Mouse (Mus musculus) heart, embryonic 11.5 days (tissue): ENCODE results near the gene Gm17428. TPM values are rescaled to one million over a fixed set of nuclear protein-coding genes. Genes with fewer than 3 reads are reported as not detected.

ENCODE experiments used
- ATAC-seq: fragments of 200-750 bp; cut with Nextera tagmentation; replicated peaks from 2 replicates; pipeline ENCODE4 v1.8.0; 2017; ENCODE audit warnings: moderate library complexity; ENCODE audit not compliant: insufficient number of reproducible peaks, low FRiP score, low TSS enrichment
- H3K27ac ChIP-seq: fragments of 300-500 bp; sonication (generic); 2 replicates; pipeline ENCODE4 v1.5.1; 2014; ENCODE audit warnings: mild to moderate bottlenecking, low read depth, low read length
- H3K27me3 ChIP-seq: fragments of 300-500 bp; sonication (generic); 2 replicates; pipeline ENCODE4 v1.6.1; 2014; ENCODE audit warnings: mild to moderate bottlenecking, low read length, mixed read lengths; ENCODE audit not compliant: control insufficient read depth, insufficient read depth
- H3K36me3 ChIP-seq: fragments of 300-500 bp; sonication (generic); 2 replicates; pipeline ENCODE4 v1.6.1; 2014; ENCODE audit warnings: mild to moderate bottlenecking, low read length, moderate library complexity, mixed read lengths; ENCODE audit not compliant: control insufficient read depth, insufficient read depth
- H3K4me1 ChIP-seq: fragments of 300-500 bp; sonication (generic); 2 replicates; pipeline ENCODE4 v1.6.1; 2014; ENCODE audit warnings: low read length; ENCODE audit not compliant: control insufficient read depth, insufficient read depth
- H3K4me2 ChIP-seq: fragments of 300-500 bp; sonication (generic); 2 replicates; pipeline ENCODE4 v1.6.1; 2014; ENCODE audit warnings: mild to moderate bottlenecking, moderate library complexity
- H3K4me3 ChIP-seq: fragments of 300-500 bp; sonication (generic); 2 replicates; pipeline ENCODE4 v1.5.1; 2014; ENCODE audit warnings: low read depth, low read length
- H3K9ac ChIP-seq: fragments of 300-500 bp; sonication (generic); 2 replicates; pipeline ENCODE4 v1.6.1; 2014; ENCODE audit warnings: mild to moderate bottlenecking, low read depth, low read length, moderate library complexity
- H3K9me3 ChIP-seq: fragments of 300-500 bp; sonication (generic); replicated peaks from 2 replicates; pipeline ENCODE4 v1.6.1; 2016; ENCODE audit warnings: low read length; ENCODE audit not compliant: control insufficient read depth
- WGBS: fragments of 180-500 bp; shearing (Covaris S2); extraction: QIAGEN DNeasy Blood & Tissue Kit; methylation state at CpG from one replicate; pipeline ENCODE4 v1.1.7; 2014; ENCODE audit not compliant: insufficient replicate concordance; 5-methylcytosine and 5-hydroxymethylcytosine counted together
- polyA plus RNA-seq: library from polyadenylated mRNA; unstranded; fragments of >200 nt; fragmentation: Nextera tagmentation; extraction: Ambion mirVana; gene quantifications from 2 replicates; pipeline ENCODE4 v1.2.1, GENCODE M21; 2014

Gene Gm17428
- not detected in 2 replicates for polyA plus RNA-seq

DNA sequence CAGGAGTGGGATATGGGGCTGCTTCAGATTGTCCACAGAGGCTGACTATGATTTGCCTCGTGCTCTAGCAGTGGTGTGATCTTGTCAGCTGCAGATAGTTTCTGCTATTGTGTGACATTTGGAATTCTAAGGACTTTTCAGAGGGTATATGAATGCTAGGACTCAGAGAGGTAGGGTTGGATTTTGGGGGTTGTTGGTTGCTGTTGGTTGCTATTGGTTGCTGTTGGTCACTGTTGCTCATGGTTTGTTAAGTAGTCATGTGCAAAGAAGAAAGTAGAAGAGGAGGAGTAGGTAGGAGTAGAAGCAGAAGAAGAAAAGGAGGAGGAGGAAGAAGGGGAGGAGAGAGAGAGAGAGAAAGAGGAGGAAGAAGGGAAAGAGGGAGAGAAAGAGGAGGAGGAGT lies at the start of gene Gm17428:
Gene Gm17428, plus strand, starts transcription at position 301 of the 400 bp plus-strand sequence.
- Histone ChIP-seq H3K9me3 (no peaks in the 10 kb centered on the region), H3K27ac (peak within 1 kb of the TSS; percentile 62), H3K4me1 (peaks cover 9% of the 10 kb centered on the region; the same call in 1 of the 2 replicates), H3K4me3 (no peak within 1 kb of the TSS), H3K27me3 (no peaks in the 10 kb centered on the region), H3K9ac (peak within 1 kb of the TSS; percentile 43; the same call in 1 of the 2 replicates), H3K36me3 (peaks cover 5% of the 10 kb centered on the region), H3K4me2 (no peak within 1 kb of the TSS)
- WGBS, result 58% methylated on average over 1 of the region's 1 CpGs
- ATAC-seq, result no peak

- Histone ChIP-seq H3K27me3 (peaks cover 23% of the 10 kb centered on the region), H3K4me2 (peak overlapping the region; percentile 94), H3K36me3 (no peaks in the 10 kb centered on the region), H3K4me1 (peaks cover 24% of the 10 kb centered on the region), H3K4me3 (peak overlapping the region; percentile 43), H3K27ac (peak overlapping the region; percentile 64), H3K9me3 (no peaks in the 10 kb centered on the region), H3K9ac (no peak overlapping the region)
- 17% methylated on average over 7 of the region's 7 CpGs for WGBS
- no peak for ATAC-seq
Observed at GRCm38 (mm10) chr14:54927296-54927695, 49.4 kb upstream of the Gm17428 start.

GRCm38 (mm10) chr14:54929801-54930200 lies 46.9 kb upstream of the Gm17428 start:
- H3K4me2 ChIP-seq, result no peak overlapping the region
- 56% methylated on average over 5 of the region's 5 CpGs for WGBS

DNA sequence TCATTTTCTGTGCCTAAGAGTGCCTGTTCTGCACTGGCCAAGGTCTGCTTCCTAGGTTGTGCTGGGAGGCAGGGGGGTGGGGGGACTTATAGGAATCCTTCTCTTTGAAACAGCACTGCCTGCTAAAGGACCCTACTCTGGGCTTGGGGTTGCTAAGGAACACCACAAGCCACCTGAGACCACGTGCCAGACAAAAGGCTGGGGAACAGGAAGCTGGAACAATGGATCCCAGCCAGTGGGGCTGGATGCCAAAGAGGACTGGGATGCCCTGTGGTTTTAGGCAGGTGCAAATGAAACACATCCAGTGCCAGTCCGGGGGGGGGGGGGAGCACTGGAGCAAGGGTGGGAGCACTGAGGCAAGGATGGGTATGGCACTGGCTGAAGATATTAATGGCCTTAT lies 46.3 kb upstream of the Gm17428 start:
- H3K4me1 ChIP-seq, result peaks cover 6% of the 10 kb centered on the region
- 33% methylated on average over 2 of the region's 2 CpGs for WGBS
- no peak overlapping the region for H3K9ac ChIP-seq
- H3K4me2 ChIP-seq, result no peak overlapping the region
- no peaks in the 10 kb centered on the region for H3K36me3 ChIP-seq
- peaks cover 17% of the 10 kb centered on the region for H3K27me3 ChIP-seq
- H3K9me3 ChIP-seq, result no peaks in the 10 kb centered on the region
- ATAC-seq, result no peak
- H3K27ac ChIP-seq, result no peak overlapping the region
- no peak overlapping the region for H3K4me3 ChIP-seq

More at GRCm38 (mm10) chr14:54929801-54930200, 46.9 kb upstream of the Gm17428 start:
- no peak overlapping the region for H3K27ac ChIP-seq
- H3K36me3 ChIP-seq, result no peaks in the 10 kb centered on the region
- H3K27me3 ChIP-seq, result peaks cover 23% of the 10 kb centered on the region
- ATAC-seq, result no peak
- no peak overlapping the region for H3K4me3 ChIP-seq
- no peaks in the 10 kb centered on the region for H3K9me3 ChIP-seq
- no peak overlapping the region; the same call in 1 of the 2 replicates for H3K9ac ChIP-seq
- peaks cover 13% of the 10 kb centered on the region for H3K4me1 ChIP-seq

- no peaks in the 10 kb centered on the region for H3K36me3 ChIP-seq
- 32% methylated on average over 6 of the region's 6 CpGs for WGBS
- no peak within 1 kb of the TSS for H3K4me3 ChIP-seq
- H3K4me1 ChIP-seq, result 0 out of 2 replicates have a peak, but pooled peaks cover 4% of the 10 kb centered on the region
- H3K27me3 ChIP-seq, result peaks cover 9% of the 10 kb centered on the region
- H3K9me3 ChIP-seq, result no peaks in the 10 kb centered on the region
- H3K27ac ChIP-seq, result no peak within 1 kb of the TSS
- H3K9ac ChIP-seq, result no peak within 1 kb of the TSS
- ATAC-seq, result no peak
- H3K4me2 ChIP-seq, result no peak within 1 kb of the TSS
Observed at GRCm38 (mm10) chr14:54932645-54933150, 44.0 kb upstream of the Gm17428 start, which contains the start of gene Il25. Il25 (plus strand) TSS chr14:54932695.

DNA sequence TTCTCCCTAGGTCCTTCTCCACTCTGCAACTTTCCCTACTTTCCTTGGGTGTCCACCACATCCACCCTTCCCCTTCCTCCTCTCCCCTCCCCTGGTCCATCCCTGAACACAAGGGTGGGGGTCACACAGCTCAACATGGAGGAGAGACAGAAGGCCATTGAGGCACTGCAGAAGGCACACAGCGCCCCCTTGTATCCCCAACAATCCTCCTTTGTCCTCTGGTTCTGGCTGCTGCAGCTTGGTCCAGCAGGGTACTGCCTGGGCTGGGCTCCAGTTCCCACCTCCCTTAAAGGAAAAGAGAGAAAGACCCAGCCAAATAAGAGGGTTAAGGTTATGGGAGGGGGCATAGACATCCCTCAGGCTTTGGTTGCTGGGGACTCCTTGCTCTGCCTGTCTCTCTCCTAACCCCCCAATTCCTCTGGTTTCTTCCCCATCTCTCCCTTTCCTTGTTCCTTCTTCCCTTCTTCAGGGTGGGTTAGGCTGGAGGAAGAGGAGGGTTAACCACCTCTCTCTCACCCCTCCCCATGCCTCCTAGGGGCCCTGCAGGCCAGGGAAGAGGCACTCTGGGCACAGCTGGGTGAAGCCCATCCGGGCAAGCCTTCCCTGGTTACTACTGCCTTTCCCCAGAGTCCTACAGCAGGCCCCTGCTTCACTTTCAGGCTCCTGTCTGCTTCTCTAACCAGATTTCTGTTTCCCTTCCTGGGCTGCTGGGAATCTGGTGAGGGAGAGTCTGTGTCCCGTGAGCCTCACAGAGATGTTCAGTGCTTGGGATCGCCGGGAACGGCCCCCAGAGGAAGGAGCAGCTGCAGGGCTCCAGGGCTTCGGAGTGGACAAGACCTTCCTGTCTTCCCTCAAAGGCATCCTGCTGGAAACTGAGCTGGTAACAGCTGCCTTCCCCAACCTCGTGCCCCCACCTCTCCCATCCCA lies 40.6 kb upstream of the Gm17428 start, which contains the start of gene Cmtm5:
Gene Cmtm5, plus strand, starts transcription at position 358 of the 927 bp plus-strand sequence.
- H3K36me3 ChIP-seq, result no peaks in the 10 kb centered on the region
- H3K4me2 ChIP-seq, result peak within 1 kb of the TSS; percentile 14; the same call in 1 of the 2 replicates
- H3K9ac ChIP-seq, result no peak within 1 kb of the TSS
- H3K4me3 ChIP-seq, result no peak within 1 kb of the TSS
- H3K4me1 ChIP-seq, result 0 out of 2 replicates have a peak, but pooled peaks cover 4% of the 10 kb centered on the region
- no peaks in the 10 kb centered on the region for H3K9me3 ChIP-seq
- no peaks in the 10 kb centered on the region for H3K27me3 ChIP-seq
- 27% methylated on average over 8 of the region's 8 CpGs for WGBS
- ATAC-seq, result no peak
- peak within 1 kb of the TSS; percentile 29; the same call in 1 of the 2 replicates for H3K27ac ChIP-seq

DNA sequence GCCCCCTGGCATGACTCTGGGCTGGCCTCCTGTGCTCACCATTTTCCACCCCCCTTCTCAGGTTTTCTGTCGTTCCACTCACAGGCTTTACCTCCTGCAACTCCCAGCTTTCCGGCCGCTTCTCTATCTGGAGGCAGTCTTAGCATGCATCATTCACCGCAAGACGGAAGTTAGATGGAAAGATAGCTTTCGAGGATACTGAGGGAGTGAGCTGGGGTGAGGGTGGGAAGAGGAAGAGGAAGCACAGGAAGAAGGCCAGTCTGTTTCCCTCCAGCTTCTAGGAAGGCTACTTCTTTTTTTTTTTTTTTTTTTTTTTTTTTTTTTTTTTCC lies 39.9 kb upstream of the Gm17428 start:
- Histone ChIP-seq H3K9ac (no peak overlapping the region), H3K4me2 (no peak overlapping the region)

DNA sequence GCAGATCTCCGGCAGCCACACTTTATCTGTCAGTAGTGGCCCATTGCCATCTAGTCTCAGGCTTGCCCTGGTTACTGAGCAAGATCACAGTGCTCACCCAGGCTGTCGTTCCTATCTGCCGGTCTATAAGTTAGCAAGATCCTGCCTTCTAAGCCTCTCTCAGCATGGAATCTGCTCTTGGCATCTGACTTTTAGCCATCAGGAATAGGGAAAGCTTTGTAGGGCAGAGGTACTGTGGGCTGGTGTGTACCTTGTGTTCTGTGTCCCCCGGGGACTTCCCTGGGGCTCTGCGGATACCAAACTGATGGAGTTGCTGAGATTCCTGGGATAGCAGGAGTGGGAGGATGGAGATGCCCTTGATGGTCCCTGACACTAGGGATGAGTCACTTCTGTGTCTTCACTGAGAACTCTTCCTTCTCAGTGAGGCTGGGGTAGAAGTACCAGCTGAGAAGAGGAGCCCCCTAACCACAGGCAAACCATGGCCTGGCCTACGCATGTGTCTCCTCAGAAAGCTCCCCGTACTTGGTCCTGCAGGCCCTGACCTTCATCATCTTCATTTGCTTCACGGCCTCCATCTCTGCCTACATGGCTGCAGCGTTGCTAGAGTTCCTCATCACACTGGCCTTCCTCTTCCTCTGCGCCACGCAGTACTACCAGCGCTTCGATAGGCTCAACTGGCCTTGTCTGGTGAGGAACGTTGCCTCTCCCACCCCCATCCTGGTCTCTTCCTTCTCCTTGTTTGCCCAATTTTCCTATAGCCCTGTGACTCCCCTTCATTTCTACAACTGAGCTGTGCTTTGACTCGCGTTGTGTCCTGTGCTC lies 39.2 kb upstream of the Gm17428 start:
- no peak overlapping the region for H3K27ac ChIP-seq

More for the DNA sequence above, 39.9 kb upstream of the Gm17428 start:
- no peak overlapping the region for H3K4me3 ChIP-seq
- no peaks in the 10 kb centered on the region for H3K27me3 ChIP-seq
- no peak for ATAC-seq
- H3K4me1 ChIP-seq, result 0 out of 2 replicates have a peak, but pooled peaks cover 4% of the 10 kb centered on the region
- 47% methylated on average over 6 of the region's 6 CpGs for WGBS
- H3K9me3 ChIP-seq, result no peaks in the 10 kb centered on the region
- H3K27ac ChIP-seq, result 0 out of 2 replicates have a peak overlapping the region, but pooled peaks have one; percentile 29
- no peaks in the 10 kb centered on the region for H3K36me3 ChIP-seq

More for the DNA sequence above, 39.2 kb upstream of the Gm17428 start:
- Histone ChIP-seq H3K4me2 (no peak overlapping the region), H3K9me3 (no peaks in the 10 kb centered on the region), H3K36me3 (no peaks in the 10 kb centered on the region), H3K27me3 (no peaks in the 10 kb centered on the region), H3K4me3 (no peak overlapping the region), H3K9ac (no peak overlapping the region), H3K4me1 (0 out of 2 replicates have a peak, but pooled peaks cover 4% of the 10 kb centered on the region)
- 0 out of 2 replicates have a peak, but pooled peaks have one; percentile 5 for ATAC-seq
- WGBS, result 72% methylated on average over 16 of the region's 16 CpGs
